Mouse (Mus musculus) limb, embryonic 11.5 days (tissue): ENCODE data around the gene Hoxa1. TPM values are rescaled to one million over a fixed set of nuclear protein-coding genes. Genes with fewer than 3 reads are reported as not detected.

Source experiments
- ATAC-seq: fragments of 200-750 bp; cut with Nextera tagmentation; 2 replicates; pipeline ENCODE4 v1.8.0; 2017; ENCODE audit warnings: low read depth; ENCODE audit not compliant: insufficient number of reproducible peaks, low FRiP score, low TSS enrichment
- DNase-seq: peaks from one replicate; pipeline ENCODE4 v3.0.0-alpha.2; 2015; ENCODE audit warnings: low spot score
- H3K27ac ChIP-seq: fragments of 300-500 bp; sonication (generic); replicated peaks from 2 replicates; pipeline ENCODE4 v1.5.1; 2014; ENCODE audit warnings: low read depth, mild to moderate bottlenecking, low read length
- H3K27me3 ChIP-seq: fragments of 300-500 bp; sonication (generic); 2 replicates; pipeline ENCODE4 v1.6.1; 2014; ENCODE audit warnings: mild to moderate bottlenecking, low read length, mixed read lengths; ENCODE audit not compliant: control insufficient read depth, insufficient read depth
- H3K36me3 ChIP-seq: fragments of 300-500 bp; sonication (generic); 2 replicates; pipeline ENCODE4 v1.6.1; 2014; ENCODE audit warnings: mild to moderate bottlenecking, low read length, moderate library complexity, mixed read lengths; ENCODE audit not compliant: control insufficient read depth, insufficient read depth
- H3K4me1 ChIP-seq: fragments of 300-500 bp; sonication (generic); 2 replicates; pipeline ENCODE4 v1.6.1; 2014; ENCODE audit warnings: low read length, mixed read lengths; ENCODE audit not compliant: control insufficient read depth, insufficient read depth
- H3K4me2 ChIP-seq: fragments of 300-500 bp; sonication (generic); 2 replicates; pipeline ENCODE4 v1.6.1; 2014; ENCODE audit warnings: low read depth, mild to moderate bottlenecking, moderate library complexity; ENCODE audit not compliant: severe bottlenecking
- H3K4me3 ChIP-seq: fragments of 300-500 bp; sonication (generic); 2 replicates; pipeline ENCODE4 v1.5.1; 2014; ENCODE audit warnings: low read depth, low read length
- H3K9ac ChIP-seq: fragments of 300-500 bp; sonication (generic); 2 replicates; pipeline ENCODE4 v1.6.1; 2014; ENCODE audit warnings: mild to moderate bottlenecking, low read length
- H3K9me3 ChIP-seq: fragments of 300-500 bp; sonication (generic); 2 replicates; pipeline ENCODE4 v1.6.1; 2016; ENCODE audit warnings: low read length; ENCODE audit not compliant: control insufficient read depth
- WGBS: fragments of 180-500 bp; shearing (Covaris S2); extraction: QIAGEN DNeasy Blood & Tissue Kit; methylation state at CpG from one replicate; pipeline ENCODE4 v1.1.7; 2014; 5-methylcytosine and 5-hydroxymethylcytosine counted together
- polyA plus RNA-seq: library from polyadenylated mRNA; unstranded; fragments of >200 nt; fragmentation: Nextera tagmentation; extraction: Ambion mirVana; gene quantifications from 2 replicates; pipeline ENCODE4 v1.2.1, GENCODE M21; 2014

Gene Hoxa1
- polyA plus RNA-seq, 1 experiment from 2014 or later: 1.1 TPM

DNA sequence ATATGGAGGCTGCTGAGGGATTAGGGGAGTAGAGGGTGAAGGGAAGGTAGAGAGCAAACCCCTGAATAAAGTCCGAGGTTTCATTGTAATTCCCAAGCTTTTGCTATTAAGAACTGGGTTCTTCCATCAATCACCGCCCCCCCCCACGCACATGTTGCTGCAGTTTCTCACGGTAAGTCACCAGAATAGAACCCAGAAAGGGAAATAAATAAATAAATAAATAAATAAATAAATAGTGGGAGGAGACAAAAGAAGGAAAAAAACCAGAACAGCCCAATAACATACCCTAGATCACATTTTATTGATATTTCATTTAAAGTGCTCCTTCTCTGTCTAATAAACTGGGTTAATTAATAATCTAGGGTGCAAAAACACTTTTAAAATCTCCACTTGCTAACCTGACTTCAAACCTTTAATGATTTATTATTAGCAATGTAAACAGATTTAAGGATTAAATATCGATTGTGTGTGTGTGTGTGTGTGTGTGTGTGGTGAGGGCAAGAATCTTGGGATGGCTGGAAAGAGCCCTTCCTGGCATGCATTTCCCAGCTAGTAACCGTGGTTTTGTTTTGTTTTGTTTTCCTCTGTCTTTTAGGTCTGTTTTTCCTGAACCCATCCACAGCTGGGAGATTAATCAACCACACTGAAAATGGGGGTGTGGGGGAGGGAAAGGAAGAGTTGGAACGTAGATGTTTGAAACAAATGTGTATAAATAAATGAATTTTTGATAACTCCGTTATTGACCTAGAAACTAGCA lies 3.4 kb upstream of the Hoxa1 start:
- H3K4me1 ChIP-seq: peaks cover 58% of the 10 kb centered on the region
- H3K4me3 ChIP-seq: no peak overlapping the region
- H3K9me3 ChIP-seq: no peaks in the 10 kb centered on the region
- no peaks in the 10 kb centered on the region for H3K36me3 ChIP-seq
- H3K9ac ChIP-seq: no peak overlapping the region
- peaks cover 23% of the 10 kb centered on the region for H3K27me3 ChIP-seq
- ATAC-seq (no peak), DNase-seq (peak; percentile 23)
- H3K27ac ChIP-seq: no peak overlapping the region
- H3K4me2 ChIP-seq: peak overlapping the region; percentile 97; the same call in 1 of the 2 replicates
- WGBS: 7% methylated on average over 8 of the region's 8 CpGs

DNA sequence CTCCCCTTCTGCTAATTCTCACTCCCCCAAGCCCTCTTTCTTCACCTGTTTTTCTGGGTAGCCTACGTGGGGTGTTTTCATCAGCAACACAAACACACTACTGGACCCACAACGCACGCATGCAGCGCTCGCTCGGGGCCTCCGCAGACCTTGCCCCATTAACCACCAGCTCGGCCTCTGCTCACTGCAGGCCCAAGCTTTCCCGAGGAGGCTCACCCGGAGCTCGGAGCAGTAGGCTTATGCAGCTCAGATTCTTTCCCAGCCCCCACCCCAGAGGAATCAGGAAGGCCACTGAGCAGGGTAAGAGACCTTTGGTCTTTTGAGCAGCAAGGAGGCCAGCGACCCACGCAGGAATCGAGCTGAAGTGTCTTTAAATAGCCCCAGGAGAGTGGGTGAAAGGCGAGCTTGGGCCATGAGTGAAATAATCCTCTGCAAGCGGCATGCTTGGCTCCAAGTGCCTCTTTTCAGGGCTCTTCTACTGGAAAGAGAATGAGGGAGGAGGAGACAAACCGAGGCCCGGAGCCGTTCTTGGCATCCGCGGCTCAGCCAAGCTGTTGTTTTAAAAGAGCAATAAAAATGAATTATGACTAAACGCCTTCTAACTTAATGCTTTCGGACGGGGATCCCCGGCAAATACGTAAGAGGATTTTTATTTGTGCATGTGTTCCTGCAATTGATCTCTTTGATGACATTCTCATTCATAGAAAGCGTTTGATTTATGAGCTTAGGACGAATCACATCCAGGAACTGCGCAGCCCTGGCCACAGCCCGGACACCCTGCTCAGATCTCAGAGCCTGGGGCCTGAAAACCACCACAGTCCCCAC lies 2.6 kb upstream of the Hoxa1 start:
- WGBS: under 1% methylated on average over 30 of the region's 30 CpGs
- peak overlapping the region; percentile 97 for H3K4me2 ChIP-seq
- H3K9me3 ChIP-seq: no peaks in the 10 kb centered on the region
- peaks cover 29% of the 10 kb centered on the region for H3K27me3 ChIP-seq
- peak overlapping the region; percentile 12; the same call in 1 of the 2 replicates for H3K4me3 ChIP-seq
- peak overlapping the region; percentile 48 for H3K27ac ChIP-seq
- no peaks in the 10 kb centered on the region for H3K36me3 ChIP-seq
- H3K4me1 ChIP-seq: peaks cover 54% of the 10 kb centered on the region
- peak; percentile 52; the same call in 1 of the 2 replicates for ATAC-seq
- peak; percentile 76 for DNase-seq
- 0 out of 2 replicates have a peak overlapping the region, but pooled peaks have one; percentile 34 for H3K9ac ChIP-seq

DNA sequence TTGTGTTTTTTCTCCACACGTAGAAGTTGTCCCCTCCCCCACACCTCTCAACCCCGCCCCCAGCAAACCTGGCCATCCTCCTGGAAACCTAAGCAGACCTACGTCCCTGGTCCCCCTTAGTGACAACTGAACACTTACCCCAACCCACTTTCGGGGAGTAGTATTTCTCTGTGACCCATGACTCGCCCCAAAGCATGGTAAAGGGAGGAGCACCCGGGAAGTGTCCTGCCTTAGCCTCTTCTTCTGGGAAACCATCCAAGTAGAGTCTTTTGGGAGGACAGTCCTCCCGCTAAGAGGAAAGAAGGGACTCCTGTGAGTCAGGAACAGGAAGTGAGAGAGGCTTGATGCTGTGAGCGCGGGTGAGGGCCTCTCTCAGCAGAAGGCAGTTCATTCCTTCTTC lies 1.9 kb upstream of the Hoxa1 start:
- WGBS: 4% methylated on average over 9 of the region's 9 CpGs
- ATAC-seq (no peak), DNase-seq (no peak)
- Histone ChIP-seq H3K4me3 (no peak overlapping the region), H3K4me1 (peaks cover 50% of the 10 kb centered on the region), H3K27ac (peak overlapping the region; percentile 48; the same call in 1 of the 2 replicates), H3K9ac (no peak overlapping the region), H3K4me2 (peak overlapping the region; percentile 97), H3K9me3 (no peaks in the 10 kb centered on the region), H3K36me3 (no peaks in the 10 kb centered on the region), H3K27me3 (peaks cover 34% of the 10 kb centered on the region)

DNA sequence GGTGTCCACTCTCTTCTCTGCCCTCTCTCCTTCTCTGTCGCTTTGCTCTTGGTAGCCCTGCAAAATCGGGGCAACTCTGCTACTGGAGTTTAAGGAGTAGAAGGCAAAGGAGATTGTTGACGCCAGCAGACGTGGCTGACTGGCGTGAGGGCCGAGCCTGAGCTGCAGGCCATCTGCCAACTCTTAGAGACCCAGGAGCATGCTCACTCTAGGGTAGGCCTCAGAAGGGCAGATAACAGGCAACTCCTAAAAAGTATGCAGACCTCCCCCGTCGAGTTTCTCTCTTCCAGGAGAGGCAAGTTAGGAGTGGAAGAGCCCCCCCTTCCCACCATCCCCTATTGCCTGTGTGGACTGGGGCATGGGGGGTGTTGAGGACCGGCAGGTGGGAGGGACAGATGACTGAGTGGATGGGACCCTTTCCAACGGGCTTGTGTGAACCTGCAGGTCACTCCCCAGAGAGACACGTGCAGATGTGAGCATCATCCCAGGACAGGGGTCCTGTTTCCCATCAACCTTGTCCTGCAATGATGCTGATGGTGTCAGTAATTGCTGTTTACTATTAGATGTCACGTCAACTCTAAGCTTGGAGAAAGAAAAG lies 1.1 kb upstream of the Hoxa1 start:
- Histone ChIP-seq H3K4me1 (peaks cover 42% of the 10 kb centered on the region), H3K9ac (no peak overlapping the region), H3K4me2 (peak overlapping the region; percentile 97), H3K36me3 (no peaks in the 10 kb centered on the region), H3K27me3 (peaks cover 40% of the 10 kb centered on the region), H3K9me3 (no peaks in the 10 kb centered on the region), H3K27ac (no peak overlapping the region), H3K4me3 (peak overlapping the region; percentile 73)
- 4% methylated on average over 12 of the region's 12 CpGs for WGBS
- DNase-seq: peak; percentile 52
- no peak for ATAC-seq

DNA sequence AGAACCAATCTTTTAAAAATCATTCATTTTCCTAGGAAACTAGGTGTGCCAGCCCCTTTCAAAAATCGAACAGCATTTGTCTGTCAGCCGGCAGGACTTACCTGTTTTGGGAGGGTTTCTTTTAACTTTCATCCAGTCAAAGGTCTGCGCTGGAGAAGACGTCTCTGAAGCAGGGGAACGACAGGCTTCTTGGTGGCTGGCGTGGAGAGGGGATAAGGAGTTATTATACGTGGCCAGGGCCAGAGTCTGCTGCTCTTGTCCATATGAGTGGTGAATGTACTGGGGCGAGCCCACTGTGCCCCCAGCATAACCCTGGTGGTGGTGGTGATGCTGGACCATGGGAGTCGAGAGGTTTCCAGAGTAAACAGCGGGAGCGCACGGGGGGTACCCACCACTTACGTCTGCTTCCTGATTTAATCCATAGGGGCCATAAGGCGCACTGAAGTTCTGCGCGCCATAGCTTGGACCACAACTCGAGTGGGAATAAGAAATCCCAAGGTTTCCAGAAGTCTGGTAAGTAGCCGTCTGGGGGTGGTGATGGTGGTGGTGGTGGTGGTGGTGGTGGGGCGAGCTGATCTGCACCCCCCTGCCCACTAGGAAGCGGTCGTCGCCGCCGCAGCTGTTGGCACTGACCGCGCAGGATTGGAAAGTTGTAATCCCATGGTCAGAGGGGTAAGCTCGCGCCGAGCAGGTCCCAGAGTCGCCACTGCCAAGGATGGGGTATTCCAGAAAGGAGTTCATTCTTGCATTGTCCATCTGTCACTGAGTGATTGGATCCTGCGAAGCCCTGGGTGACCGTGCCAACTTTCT lies 446 bp downstream of the Hoxa1 start:
- Histone ChIP-seq H3K4me3 (peak overlapping the region; percentile 73), H3K4me1 (peaks cover 28% of the 10 kb centered on the region), H3K27me3 (peaks cover 45% of the 10 kb centered on the region), H3K36me3 (no peaks in the 10 kb centered on the region), H3K27ac (no peak overlapping the region), H3K9ac (no peak overlapping the region), H3K9me3 (no peaks in the 10 kb centered on the region), H3K4me2 (peak overlapping the region; percentile 97)
- DNase-seq: no peak
- ATAC-seq: peak; percentile 37
- under 1% methylated on average over 32 of the region's 32 CpGs for WGBS

DNA sequence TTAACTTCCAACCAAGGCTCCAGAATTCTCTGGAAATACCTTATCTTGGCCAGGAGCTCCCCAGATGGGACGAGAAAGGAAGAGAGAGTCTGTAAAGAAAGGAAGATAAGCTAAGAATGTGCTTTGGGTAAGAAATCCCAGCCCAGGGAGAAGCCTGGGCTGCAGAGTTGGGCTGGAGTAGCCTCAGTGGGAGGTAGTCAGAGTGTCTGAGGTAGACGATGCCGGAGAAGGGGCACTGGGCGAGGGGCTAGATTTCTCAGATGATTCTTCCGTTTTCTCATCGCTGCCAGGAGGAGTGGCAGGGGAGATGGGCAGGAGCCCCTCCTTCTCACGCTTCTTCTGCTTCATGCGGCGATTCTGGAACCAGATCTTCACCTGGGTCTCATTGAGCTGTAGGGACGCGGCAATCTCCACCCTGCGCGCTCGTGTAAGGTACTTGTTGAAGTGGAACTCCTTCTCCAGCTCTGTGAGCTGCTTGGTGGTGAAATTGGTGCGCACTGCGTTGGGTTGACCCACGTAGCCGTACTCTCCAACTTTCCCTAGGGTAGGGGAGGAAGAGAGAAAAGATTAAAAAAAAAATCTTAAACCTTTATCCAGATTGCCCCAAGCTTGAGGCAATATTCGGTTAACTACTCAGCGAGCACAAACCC lies 1.4 kb downstream of the Hoxa1 start:
- peaks cover 28% of the 10 kb centered on the region for H3K4me1 ChIP-seq
- DNase-seq (peak; percentile 44), ATAC-seq (no peak)
- no peaks in the 10 kb centered on the region for H3K9me3 ChIP-seq
- H3K9ac ChIP-seq: no peak overlapping the region
- WGBS: 2% methylated on average over 20 of the region's 20 CpGs
- H3K27ac ChIP-seq: no peak overlapping the region
- peaks cover 52% of the 10 kb centered on the region for H3K27me3 ChIP-seq
- H3K4me2 ChIP-seq: peak overlapping the region; percentile 8; the same call in 1 of the 2 replicates
- no peaks in the 10 kb centered on the region for H3K36me3 ChIP-seq
- H3K4me3 ChIP-seq: no peak overlapping the region

DNA sequence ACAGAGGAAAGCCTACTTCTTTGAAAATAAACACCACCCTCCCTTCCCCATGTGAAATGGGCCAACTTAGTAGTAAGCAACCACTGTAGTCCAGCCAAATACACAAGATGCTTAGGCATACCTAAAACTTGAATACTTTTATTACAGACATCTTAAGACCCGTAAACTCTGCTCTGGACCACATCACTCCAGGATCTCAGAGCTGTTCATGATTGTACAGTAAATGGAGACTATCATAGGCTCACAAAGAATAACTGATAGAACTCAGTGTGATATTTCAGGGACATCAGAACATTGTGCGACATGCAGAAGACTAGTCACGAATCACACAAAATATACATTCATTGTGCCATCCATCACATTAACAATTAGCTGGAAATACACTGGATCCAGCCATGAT lies 2.6 kb downstream of the Hoxa1 start:
- DNase-seq: peak; percentile 20
- H3K4me3 ChIP-seq: no peak overlapping the region
- H3K9me3 ChIP-seq: no peaks in the 10 kb centered on the region
- H3K27ac ChIP-seq: no peak overlapping the region
- 58% methylated on average over 3 of the region's 3 CpGs for WGBS
- no peak overlapping the region for H3K9ac ChIP-seq
- no peak overlapping the region for H3K4me2 ChIP-seq
- no peak for ATAC-seq
- peaks cover 21% of the 10 kb centered on the region for H3K4me1 ChIP-seq
- H3K27me3 ChIP-seq: peaks cover 52% of the 10 kb centered on the region
- H3K36me3 ChIP-seq: no peaks in the 10 kb centered on the region
